Mouse (Mus musculus) subcutaneous adipose tissue, adult 2 months (tissue): Measurements from ENCODE around the gene B4galt2. TPM values are rescaled to one million over a fixed set of nuclear protein-coding genes. Genes with fewer than 3 reads are reported as not detected.

Experiments used
- polyA plus RNA-seq: library from polyadenylated mRNA; depleted of rRNA; stranded (reverse); fragments of >200 nt; gene quantifications from 2 replicates; pipeline ENCODE4 v1.2.3, GENCODE M21; 2012; ENCODE audit warnings: low replicate concordance; rRNA removed

The B4galt2 gene
- polyA plus RNA-seq, result 22.8 and 62.6 TPM in 2 replicates

GRCm38 (mm10) chr4:117882701-117883691 is at the start of gene B4galt2:
TSS of gene B4galt2 (minus strand) at chr4:117883487.

GRCm38 (mm10) chr4:117929391-117929881 is 46.1 kb upstream of the B4galt2 start, which contains the start of gene Artn:
TSS of gene Artn (minus strand) at chr4:117929763.

GRCm38 (mm10) chr4:117914591-117915442 is 31.5 kb upstream of the B4galt2 start, which contains the start of gene Ipo13:
TSS of gene Ipo13 (minus strand) at chr4:117914999.

GRCm38 (mm10) chr4:117891738-117892161 is 8.5 kb upstream of the B4galt2 start, which contains the start of gene Dph2:
TSS of gene Dph2 (minus strand) at chr4:117892032.

GRCm38 (mm10) chr4:117887133-117887532 is 3.8 kb upstream of the B4galt2 start, which contains the start of gene Atp6v0b:
TSS of gene Atp6v0b (minus strand) at chr4:117887333.

GRCm38 (mm10) chr4:117872471-117872886 is 10.8 kb downstream of the B4galt2 start, which contains the start of gene Ccdc24:
TSS of gene Ccdc24 (minus strand) at chr4:117872557.

GRCm38 (mm10) chr4:117834457-117834844 is 48.8 kb downstream of the B4galt2 start, which contains the start of gene Slc6a9:
TSS of gene Slc6a9 (plus strand) at chr4:117834506.

Other genes with a start within 250 kb of the B4galt2 start
- 19.7 and 25.2 TPM in 2 replicates for gene Dmap1, start 201.2 kb downstream of the B4galt2 start, polyA plus RNA-seq
- gene Gm12845, start 159.1 kb downstream of the B4galt2 start, polyA plus RNA-seq, result not detected in 2 replicates
- gene Klf17, start 117.8 kb downstream of the B4galt2 start, polyA plus RNA-seq, result not detected in 2 replicates
- gene Slc6a9, start 49.0 kb downstream of the B4galt2 start, polyA plus RNA-seq, result 17.3 and 51.7 TPM in 2 replicates
- 1.1 and 7.7 TPM in 2 replicates for gene Ccdc24, start 10.9 kb downstream of the B4galt2 start, polyA plus RNA-seq
- 401 and 431 TPM in 2 replicates for gene Atp6v0b, start 3.8 kb upstream of the B4galt2 start, polyA plus RNA-seq
- 10.1 and 22.4 TPM in 2 replicates for gene Dph2, start 8.5 kb upstream of the B4galt2 start, polyA plus RNA-seq
- gene Ipo13, start 31.5 kb upstream of the B4galt2 start, polyA plus RNA-seq, result 71.6 and 98.9 TPM in 2 replicates
- 0.33 and 11.4 TPM in 2 replicates for gene Artn, start 46.3 kb upstream of the B4galt2 start, polyA plus RNA-seq